ENCODE assay signal across 7 mouse cellular contexts in genomic region chr8:70775851-70776495, GRCm38 (mm10). TPM values are rescaled to one million over a fixed set of nuclear protein-coding genes. Genes with fewer than 3 reads are reported as not detected.
DNase-seq lines count a peak whose midpoint lies in the region; ATAC-seq lines count a peak whose summit lies in the region.

No protein-coding gene starts in this region.

- DNase-seq in lung, postnatal 14 days, result no peak
- DNase-seq in embryonic facial prominence, embryonic 11.5 days (ENCODE audit: low spot score), result no peak
- DNase-seq in retina, postnatal 1 day, result no peak
- DNase-seq in frontal cortex, postnatal 36 days (ENCODE audit: low spot score in 2 of 2), result no peak

- H3K4me3 ChIP-seq in lung, embryonic 16.5 days (ENCODE audit: low read length), result peak overlapping the region; percentile 91
- peak overlapping the region; percentile 72 for H3K4me3 ChIP-seq in embryonic facial prominence, embryonic 11.5 days (ENCODE audit: low read depth, low read length)
- H3K4me3 ChIP-seq in hindbrain, embryonic 12.5 days, result peak overlapping the region; percentile 82
- H3K4me3 ChIP-seq in midbrain, embryonic 13.5 days (replicated peaks), result peak overlapping the region; percentile 82

- H3K4me2 ChIP-seq in lung, embryonic 16.5 days (ENCODE audit: low read depth, low read length), result peak overlapping the region; percentile 97
- peak overlapping the region; percentile 86 for H3K4me2 ChIP-seq in embryonic facial prominence, embryonic 11.5 days (ENCODE audit: low read depth, low read length)
- peak overlapping the region; percentile 90 for H3K4me2 ChIP-seq in hindbrain, embryonic 12.5 days (replicated peaks)
- peak overlapping the region; percentile 87 for H3K4me2 ChIP-seq in midbrain, embryonic 13.5 days (replicated peaks)

- peak overlapping the region; percentile 99 for H3K9ac ChIP-seq in lung, embryonic 16.5 days (ENCODE audit: low read length)
- peak overlapping the region; percentile 90 for H3K9ac ChIP-seq in embryonic facial prominence, embryonic 11.5 days (replicated peaks; ENCODE audit: low read length)
- H3K9ac ChIP-seq in hindbrain, embryonic 12.5 days, result peak overlapping the region; percentile 87
- H3K9ac ChIP-seq in midbrain, embryonic 13.5 days (replicated peaks), result peak overlapping the region; percentile 98

- H3K4me1 ChIP-seq in lung, embryonic 16.5 days (replicated peaks; ENCODE audit: control insufficient read depth, insufficient read depth, low read length), result peaks cover 45% of the 10 kb centered on the region
- no peaks in the 10 kb centered on the region; the same call in 1 of the 2 replicates for H3K4me1 ChIP-seq in embryonic facial prominence, embryonic 11.5 days (ENCODE audit: control insufficient read depth, insufficient read depth, low read length)
- H3K4me1 ChIP-seq in hindbrain, embryonic 12.5 days, result peaks cover 42% of the 10 kb centered on the region
- peaks cover 47% of the 10 kb centered on the region for H3K4me1 ChIP-seq in midbrain, embryonic 13.5 days (replicated peaks)

- H3K27me3 ChIP-seq in lung, embryonic 16.5 days (ENCODE audit: control insufficient read depth, insufficient read depth, low read depth, low read length), result no peaks in the 10 kb centered on the region
- H3K27me3 ChIP-seq in embryonic facial prominence, embryonic 11.5 days (ENCODE audit: control insufficient read depth, insufficient read depth, low read length), result no peaks in the 10 kb centered on the region
- no peaks in the 10 kb centered on the region for H3K27me3 ChIP-seq in hindbrain, embryonic 12.5 days
- H3K27me3 ChIP-seq in midbrain, embryonic 13.5 days, result no peaks in the 10 kb centered on the region

- H3K27ac ChIP-seq in lung, embryonic 16.5 days (ENCODE audit: low read length), result peak overlapping the region; percentile 73
- 0 out of 2 replicates have a peak overlapping the region, but pooled peaks have one; percentile 5 for H3K27ac ChIP-seq in embryonic facial prominence, embryonic 11.5 days (replicated peaks; ENCODE audit: low read depth, low read length)
- H3K27ac ChIP-seq in hindbrain, embryonic 12.5 days, result peak overlapping the region; percentile 96
- H3K27ac ChIP-seq in midbrain, embryonic 13.5 days, result peak overlapping the region; percentile 96

- H3K9me3 ChIP-seq in lung, embryonic 16.5 days (ENCODE audit: control insufficient read depth, low read length), result no peaks in the 10 kb centered on the region
- no peaks in the 10 kb centered on the region for H3K9me3 ChIP-seq in embryonic facial prominence, embryonic 11.5 days (replicated peaks; ENCODE audit: control insufficient read depth, low read length)
- no peaks in the 10 kb centered on the region for H3K9me3 ChIP-seq in hindbrain, embryonic 12.5 days (replicated peaks)
- no peaks in the 10 kb centered on the region for H3K9me3 ChIP-seq in midbrain, embryonic 13.5 days

- ATAC-seq in lung, embryonic 16.5 days (ENCODE audit: low read depth), result no peak; the same call in 1 of the 2 replicates
- ATAC-seq in embryonic facial prominence, embryonic 11.5 days (replicated peaks; ENCODE audit: insufficient number of reproducible peaks, low FRiP score, low TSS enrichment, low read depth), result no peak
- ATAC-seq in hindbrain, embryonic 12.5 days (ENCODE audit: low FRiP score), result no peak; the same call in none of the 2 replicates
- peak; percentile 0; the same call in 1 of the 2 replicates for ATAC-seq in midbrain, embryonic 13.5 days

- peaks cover 31% of the 10 kb centered on the region for H3K36me3 ChIP-seq in lung, embryonic 16.5 days (ENCODE audit: control insufficient read depth, insufficient read depth, low read length)
- no peaks in the 10 kb centered on the region; the same call in none of the 2 replicates for H3K36me3 ChIP-seq in embryonic facial prominence, embryonic 11.5 days (replicated peaks; ENCODE audit: control insufficient read depth, insufficient read depth, low read depth, low read length)
- peaks cover 68% of the 10 kb centered on the region for H3K36me3 ChIP-seq in hindbrain, embryonic 12.5 days
- H3K36me3 ChIP-seq in midbrain, embryonic 13.5 days, result peaks cover 67% of the 10 kb centered on the region

- WGBS in lung, embryonic 16.5 days, result 3% methylated on average over 34 of the region's 34 CpGs
- WGBS in embryonic facial prominence, embryonic 11.5 days, result 3% methylated on average over 29 of the region's 34 CpGs
- WGBS in hindbrain, embryonic 12.5 days, result 2% methylated on average over 32 of the region's 34 CpGs
- 3% methylated on average over 34 of the region's 34 CpGs for WGBS in midbrain, embryonic 13.5 days

RNA-seq across cellular contexts. Expression of gene Pik3r2, which starts 0.5 kb away (rescaled TPM):
- polyA plus RNA-seq in lung, embryonic 16.5 days (2015; fragmentation: Nextera tagmentation; extraction: Ambion mirVana), result 56.0 and 56.8 TPM in 2 replicates
- polyA plus RNA-seq in embryonic facial prominence, embryonic 11.5 days (2014; fragmentation: Nextera tagmentation; extraction: Ambion mirVana), result 30.1 and 33.4 TPM in 2 replicates
- 84.5 and 85.5 TPM in 2 replicates for polyA plus RNA-seq in hindbrain, embryonic 12.5 days (2016; fragmentation: Nextera tagmentation; extraction: Ambion mirVana)
- polyA plus RNA-seq in midbrain, embryonic 13.5 days (2015; fragmentation: Nextera tagmentation; extraction: Ambion mirVana), result 78.9 and 87.2 TPM in 2 replicates

RNA-seq across cellular contexts. Expression of gene Mpv17l2, which starts 15.2 kb away (rescaled TPM):
- 37.1 and 39.2 TPM in 2 replicates for polyA plus RNA-seq in lung, embryonic 16.5 days (2015; fragmentation: Nextera tagmentation; extraction: Ambion mirVana)
- polyA plus RNA-seq in embryonic facial prominence, embryonic 11.5 days (2014; fragmentation: Nextera tagmentation; extraction: Ambion mirVana), result 25.8 and 33.5 TPM in 2 replicates
- polyA plus RNA-seq in hindbrain, embryonic 12.5 days (2016; fragmentation: Nextera tagmentation; extraction: Ambion mirVana), result 38.2 and 38.3 TPM in 2 replicates
- 36.2 and 38.4 TPM in 2 replicates for polyA plus RNA-seq in midbrain, embryonic 13.5 days (2015; fragmentation: Nextera tagmentation; extraction: Ambion mirVana)

RNA-seq across cellular contexts. Expression of gene Rab3a, which starts 21.5 kb away (rescaled TPM):
- polyA plus RNA-seq in lung, embryonic 16.5 days (2015; fragmentation: Nextera tagmentation; extraction: Ambion mirVana), result 14.8 and 16.2 TPM in 2 replicates
- 24.8 and 31.6 TPM in 2 replicates for polyA plus RNA-seq in embryonic facial prominence, embryonic 11.5 days (2014; fragmentation: Nextera tagmentation; extraction: Ambion mirVana)
- 126 and 134 TPM in 2 replicates for polyA plus RNA-seq in hindbrain, embryonic 12.5 days (2016; fragmentation: Nextera tagmentation; extraction: Ambion mirVana)
- polyA plus RNA-seq in midbrain, embryonic 13.5 days (2015; fragmentation: Nextera tagmentation; extraction: Ambion mirVana), result 261 and 275 TPM in 2 replicates

RNA-seq across cellular contexts. Expression of gene Mast3, which starts 28.9 kb away (rescaled TPM):
- 13.7 and 14.3 TPM in 2 replicates for polyA plus RNA-seq in lung, embryonic 16.5 days (2015; fragmentation: Nextera tagmentation; extraction: Ambion mirVana)
- 8.3 and 9.7 TPM in 2 replicates for polyA plus RNA-seq in embryonic facial prominence, embryonic 11.5 days (2014; fragmentation: Nextera tagmentation; extraction: Ambion mirVana)
- 16.0 and 17.7 TPM in 2 replicates for polyA plus RNA-seq in hindbrain, embryonic 12.5 days (2016; fragmentation: Nextera tagmentation; extraction: Ambion mirVana)
- 14.6 and 18.3 TPM in 2 replicates for polyA plus RNA-seq in midbrain, embryonic 13.5 days (2015; fragmentation: Nextera tagmentation; extraction: Ambion mirVana)

RNA-seq across cellular contexts. Expression of gene Il12rb1, which starts 32.3 kb away (rescaled TPM):
- 0.24 and 0.69 TPM in 2 replicates for polyA plus RNA-seq in lung, embryonic 16.5 days (2015; fragmentation: Nextera tagmentation; extraction: Ambion mirVana)
- 0.10 TPM in 1 of 2 replicates, not detected in the other for polyA plus RNA-seq in embryonic facial prominence, embryonic 11.5 days (2014; fragmentation: Nextera tagmentation; extraction: Ambion mirVana)
- polyA plus RNA-seq in hindbrain, embryonic 12.5 days (2016; fragmentation: Nextera tagmentation; extraction: Ambion mirVana), result not detected in 2 replicates
- polyA plus RNA-seq in midbrain, embryonic 13.5 days (2015; fragmentation: Nextera tagmentation; extraction: Ambion mirVana), result not detected in 2 replicates

Comparison
In these comparisons a context has a peak if more than half of its experiments do, and no peak if none do; other contexts are left out.
1. H3K27ac ChIP-seq: peak in every context shown above with its lines; median percentile 96 in hindbrain, embryonic 12.5 days; 96 in midbrain, embryonic 13.5 days; 73 in lung, embryonic 16.5 days; 5 in embryonic facial prominence, embryonic 11.5 days.